Mouse (Mus musculus) ES-Bruce4 (cell line): ENCODE measurements around the gene Uhrf1. TPM values are rescaled to one million over a fixed set of nuclear protein-coding genes. Genes with fewer than 3 reads are reported as not detected.

Experiments used
- H3K27ac ChIP-seq: 2 replicates; pipeline ENCODE4 v1.5.1; 2012; ENCODE audit warnings: low read length, inconsistent platforms; ENCODE audit not compliant: insufficient read depth
- H3K27me3 ChIP-seq: 2 replicates; pipeline ENCODE4 v1.6.1; 2012; ENCODE audit warnings: mild to moderate bottlenecking, low read length, inconsistent platforms; ENCODE audit not compliant: control insufficient read depth, poor library complexity, insufficient read depth, severe bottlenecking
- H3K36me3 ChIP-seq: 2 replicates; pipeline ENCODE4 v1.6.1; 2012; ENCODE audit warnings: inconsistent platforms, mild to moderate bottlenecking, low read length, moderate library complexity; ENCODE audit not compliant: control insufficient read depth, poor library complexity, insufficient read depth, severe bottlenecking
- H3K4me1 ChIP-seq: one replicate; pipeline ENCODE4 v1.8.1; 2011; ENCODE audit warnings: low read length; ENCODE audit not compliant: control insufficient read depth, insufficient read depth
- H3K4me3 ChIP-seq: 2 replicates; pipeline ENCODE4 v1.5.1; 2011; ENCODE audit warnings: low read depth, mild to moderate bottlenecking, low read length
- H3K9ac ChIP-seq: 2 replicates; pipeline ENCODE4 v1.6.1; 2012; ENCODE audit warnings: low read depth, mild to moderate bottlenecking, inconsistent platforms; ENCODE audit not compliant: poor library complexity, severe bottlenecking
- H3K9me3 ChIP-seq: replicated peaks from 2 replicates; pipeline ENCODE4 v1.6.1; 2012; ENCODE audit warnings: mild to moderate bottlenecking, low read length, inconsistent platforms; ENCODE audit not compliant: control insufficient read depth, poor library complexity, insufficient read depth, severe bottlenecking
- CTCF ChIP-seq: IDR thresholded peaks from one replicate; pipeline ENCODE4 v1.8.1; 2011; ENCODE audit warnings: low read depth, low read length
- EP300 ChIP-seq: IDR thresholded peaks from 2 replicates; pipeline ENCODE4 v1.6.1; 2011; ENCODE audit warnings: low read depth, low read length; ENCODE audit not compliant: insufficient read depth
- POLR2A ChIP-seq: IDR thresholded peaks from one replicate; pipeline ENCODE4 v1.8.1; 2011; ENCODE audit warnings: low read length; ENCODE audit not compliant: insufficient read depth
- polyA plus RNA-seq: library from polyadenylated mRNA; stranded (reverse); fragments of >200 nt; gene quantifications from 2 replicates; pipeline ENCODE4 v1.2.4, GENCODE M21; 2011; ENCODE audit warnings: low read depth; ENCODE audit not compliant: missing spikeins, insufficient read depth, insufficient read length

Uhrf1 gene
- polyA plus RNA-seq, 1 experiment: 162 TPM

DNA sequence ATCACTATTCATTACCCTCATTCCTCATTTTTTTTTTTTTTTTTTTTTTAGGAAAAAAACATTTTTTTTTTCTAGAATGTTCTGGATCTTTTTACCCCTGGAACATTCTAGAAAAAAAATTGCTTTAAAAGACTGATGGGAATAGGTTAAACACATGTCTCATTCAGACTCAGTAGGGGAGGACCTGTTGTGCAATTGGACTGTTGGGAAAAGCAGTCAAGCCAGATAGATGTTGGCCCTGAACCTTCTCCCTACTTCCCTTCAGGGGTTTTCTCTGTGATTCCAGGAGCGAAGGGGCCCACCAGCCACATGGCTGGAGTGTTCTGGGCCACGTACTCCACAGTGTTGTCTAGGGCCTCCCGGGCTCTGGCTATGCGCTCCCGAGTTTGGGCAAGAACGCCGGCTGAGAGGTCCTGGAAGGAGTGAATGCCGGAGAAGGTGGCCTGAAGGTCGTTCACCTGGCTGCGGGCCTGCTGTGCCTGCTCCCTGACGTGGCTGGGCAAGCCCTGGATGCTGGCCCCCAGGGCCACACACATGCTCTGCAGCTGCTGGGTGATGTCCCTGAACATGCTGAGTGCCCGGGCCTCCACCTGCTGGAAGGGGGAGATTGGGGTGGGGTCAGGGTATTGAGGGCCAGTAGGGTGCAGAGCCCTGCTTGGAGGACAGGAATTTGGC, 23.5 kb upstream of the Uhrf1 start:
- Histone ChIP-seq H3K36me3 (peaks cover 6% of the 10 kb centered on the region), H3K4me1 (peaks cover 3% of the 10 kb centered on the region), H3K9me3 (no peaks in the 10 kb centered on the region), H3K27me3 (no peaks in the 10 kb centered on the region), H3K9ac (peak overlapping the region; percentile 6; the same call in 1 of the 2 replicates), H3K27ac (peak overlapping the region; percentile 51), H3K4me3 (no peak overlapping the region)
- 0 out of 2 replicates have a peak, but pooled peaks have one; percentile 22 for TF ChIP-seq EP300
- no peak for TF ChIP-seq POLR2A

DNA sequence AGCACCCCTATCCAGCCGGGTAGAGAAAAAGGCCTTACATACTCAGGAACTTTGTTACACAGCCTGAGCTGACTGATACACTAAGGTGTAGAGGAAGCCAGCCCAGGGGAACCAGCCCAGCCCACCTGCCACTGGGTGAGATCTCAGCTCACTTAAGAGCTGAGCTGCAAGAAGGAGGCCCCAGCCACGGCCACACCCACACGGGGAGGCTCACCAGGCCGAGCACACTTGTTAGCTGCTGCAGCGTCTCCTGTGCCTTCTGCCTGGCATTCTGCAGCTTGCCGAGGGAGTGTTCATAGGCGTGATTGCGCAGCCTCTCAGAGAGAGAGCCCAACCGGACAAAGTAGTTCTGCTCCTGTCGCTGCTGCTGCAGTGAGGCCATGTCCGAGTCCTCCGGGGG, 21.9 kb upstream of the Uhrf1 start:
- H3K4me1 ChIP-seq: peaks cover 3% of the 10 kb centered on the region
- H3K36me3 ChIP-seq: peaks cover 21% of the 10 kb centered on the region
- no peaks in the 10 kb centered on the region for H3K27me3 ChIP-seq
- no peaks in the 10 kb centered on the region for H3K9me3 ChIP-seq
- H3K27ac ChIP-seq: peak overlapping the region; percentile 40
- H3K9ac ChIP-seq: no peak overlapping the region
- H3K4me3 ChIP-seq: no peak overlapping the region
- no peak for TF ChIP-seq POLR2A
- TF ChIP-seq EP300: no peak
- TF ChIP-seq CTCF: no peak

DNA sequence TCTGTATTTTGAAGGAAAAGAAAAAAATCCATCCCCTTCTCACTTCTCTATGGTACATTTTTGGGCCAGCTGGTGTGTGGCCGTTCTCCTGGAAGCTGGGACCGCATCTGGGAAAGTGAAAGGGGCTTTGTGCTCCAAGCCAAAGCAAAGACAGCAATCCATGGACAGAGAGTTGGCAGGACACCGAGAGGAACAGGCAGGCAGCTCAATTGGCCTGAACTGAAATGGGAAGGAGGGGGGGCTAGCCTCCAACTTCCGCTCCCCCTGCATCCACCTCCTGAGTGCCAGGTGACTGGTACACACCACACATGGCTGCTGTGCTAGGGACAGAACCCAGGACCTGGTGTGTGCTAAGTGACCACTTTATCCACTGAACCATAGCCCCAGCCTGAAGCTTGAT, 20.3 kb upstream of the Uhrf1 start:
- Histone ChIP-seq H3K27me3 (no peaks in the 10 kb centered on the region), H3K27ac (no peak overlapping the region), H3K36me3 (peaks cover 25% of the 10 kb centered on the region), H3K9me3 (no peaks in the 10 kb centered on the region), H3K4me1 (peaks cover 3% of the 10 kb centered on the region), H3K9ac (no peak overlapping the region), H3K4me3 (no peak overlapping the region)
- TF ChIP-seq POLR2A (no peak), EP300 (no peak), CTCF (no peak)

DNA sequence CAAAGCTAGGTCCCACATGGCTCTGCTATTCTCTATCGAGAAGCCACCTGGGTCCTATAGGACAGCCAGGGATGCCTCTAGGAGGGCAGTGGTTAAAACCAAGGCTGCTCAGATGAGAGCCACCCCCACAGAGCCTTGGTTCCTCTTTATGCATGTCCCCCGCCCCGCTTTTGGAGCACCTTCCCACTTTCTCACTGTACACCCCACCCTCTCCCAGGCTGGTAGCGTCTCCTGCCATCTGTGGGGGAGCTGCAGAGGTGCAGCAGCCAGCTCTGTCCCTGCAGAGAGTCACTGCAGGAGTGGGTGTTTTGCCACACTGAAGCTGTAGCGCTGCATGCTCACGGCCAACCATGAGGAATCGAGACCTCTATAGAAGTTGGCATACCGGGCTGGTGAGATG, 19.8 kb upstream of the Uhrf1 start:
- Histone ChIP-seq H3K4me1 (peaks cover 3% of the 10 kb centered on the region), H3K9me3 (no peaks in the 10 kb centered on the region), H3K9ac (no peak overlapping the region), H3K27ac (no peak overlapping the region), H3K4me3 (no peak overlapping the region), H3K27me3 (no peaks in the 10 kb centered on the region), H3K36me3 (peaks cover 21% of the 10 kb centered on the region)
- no peak for TF ChIP-seq EP300
- no peak for TF ChIP-seq CTCF
- TF ChIP-seq POLR2A: no peak

DNA sequence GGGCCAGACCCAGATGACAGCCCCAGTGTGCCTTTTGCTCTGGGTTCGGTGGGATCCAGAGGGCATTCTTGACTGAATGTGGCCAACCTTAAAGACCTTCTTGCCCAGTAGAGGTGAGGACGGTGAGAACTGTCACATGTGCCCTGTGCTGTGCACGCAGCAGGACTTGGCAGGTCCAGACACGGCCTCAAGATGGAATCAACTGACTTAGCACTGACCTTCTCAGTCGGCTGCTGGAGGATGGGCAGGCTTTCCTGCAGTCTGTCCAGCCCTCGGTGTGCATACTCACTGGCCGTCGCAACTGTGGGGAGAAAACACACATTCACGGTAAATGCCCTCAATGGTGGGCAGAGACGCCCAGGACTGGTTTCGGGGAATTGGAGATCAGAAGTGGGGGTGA, 17.1 kb upstream of the Uhrf1 start:
- H3K9ac ChIP-seq: no peak overlapping the region
- no peak overlapping the region for H3K27ac ChIP-seq
- H3K27me3 ChIP-seq: no peaks in the 10 kb centered on the region
- TF ChIP-seq CTCF (no peak), POLR2A (no peak), EP300 (no peak)
- H3K9me3 ChIP-seq: no peaks in the 10 kb centered on the region
- H3K36me3 ChIP-seq: peaks cover 19% of the 10 kb centered on the region
- no peak overlapping the region for H3K4me3 ChIP-seq
- no peaks in the 10 kb centered on the region for H3K4me1 ChIP-seq

DNA sequence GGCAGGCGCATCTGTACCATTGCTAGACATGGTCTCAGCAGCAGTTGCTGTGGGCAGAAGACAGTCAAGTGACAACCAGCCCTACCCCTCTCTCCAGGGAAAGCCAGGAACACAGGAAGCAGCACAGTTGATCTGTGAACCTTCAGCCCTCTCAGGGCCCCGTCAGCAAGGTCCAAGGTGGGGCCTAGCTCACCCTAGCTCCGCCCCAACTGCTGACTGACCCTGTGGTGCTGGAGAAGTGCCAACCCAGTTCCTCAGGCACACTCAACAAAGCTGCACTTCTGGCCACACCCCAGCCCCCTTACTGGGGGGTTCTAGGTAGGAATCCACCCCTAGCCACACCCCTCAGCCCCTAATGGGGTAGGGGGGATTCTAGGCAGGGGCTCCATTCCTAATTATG, 15.3 kb upstream of the Uhrf1 start:
- TF ChIP-seq POLR2A: no peak
- peak; percentile 66; the same call in 1 of the 2 replicates for TF ChIP-seq EP300
- Histone ChIP-seq H3K9me3 (no peaks in the 10 kb centered on the region), H3K27ac (peak overlapping the region; percentile 89), H3K9ac (0 out of 2 replicates have a peak overlapping the region, but pooled peaks have one; percentile 22), H3K36me3 (peaks cover 19% of the 10 kb centered on the region), H3K4me1 (peaks cover 9% of the 10 kb centered on the region), H3K27me3 (no peaks in the 10 kb centered on the region), H3K4me3 (peak overlapping the region; percentile 41)
